Mouse (Mus musculus): ENCODE data around the gene Pkn3. TPM values are rescaled to one million over a fixed set of nuclear protein-coding genes. Genes with fewer than 3 reads are reported as not detected.

The Pkn3 gene
- polyA plus RNA-seq, 1 experiment from 2014 or later = 16.7 TPM

DNA sequence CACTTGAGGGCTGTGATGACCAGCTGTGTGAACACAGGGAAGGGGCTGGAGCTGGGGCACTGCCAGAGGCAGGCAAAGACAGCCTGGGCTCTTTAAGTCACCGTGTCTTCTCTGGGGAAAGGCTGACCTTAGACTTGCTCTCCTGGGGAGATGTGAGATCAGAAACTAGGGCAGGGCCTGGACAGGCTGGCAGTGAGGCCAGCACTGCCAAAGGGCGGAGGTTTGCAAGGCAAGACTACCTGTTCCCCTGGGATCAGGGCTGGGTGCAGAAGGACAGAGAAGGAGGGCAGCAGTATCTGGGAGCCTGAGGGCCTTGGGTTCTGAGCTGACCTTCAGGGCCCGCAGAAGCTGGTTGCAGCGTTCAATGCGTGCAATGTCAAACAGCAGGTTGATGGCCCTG lies 30.2 kb downstream of the Pkn3 start:
- Histone ChIP-seq H3K27me3 (ENCODE audit: control insufficient read depth, insufficient read depth, low read depth, low read length) (no peaks in the 10 kb centered on the region), H3K4me2 (ENCODE audit: low read depth, low read length) (no peak overlapping the region), H3K4me3 (ENCODE audit: low read length) (no peak overlapping the region), H3K9me3 (ENCODE audit: control insufficient read depth, low read length) (no peaks in the 10 kb centered on the region), H3K4me1 (replicated peaks; ENCODE audit: control insufficient read depth, insufficient read depth, low read length) (no peaks in the 10 kb centered on the region), H3K9ac (ENCODE audit: low read length) (no peak overlapping the region), H3K27ac (ENCODE audit: low read length) (no peak overlapping the region), H3K36me3 (ENCODE audit: control insufficient read depth, insufficient read depth, low read length) (peaks cover 38% of the 10 kb centered on the region)
- ATAC-seq (ENCODE audit: low read depth) = no peak
- WGBS = 88% methylated on average over 5 of the region's 5 CpGs

DNA sequence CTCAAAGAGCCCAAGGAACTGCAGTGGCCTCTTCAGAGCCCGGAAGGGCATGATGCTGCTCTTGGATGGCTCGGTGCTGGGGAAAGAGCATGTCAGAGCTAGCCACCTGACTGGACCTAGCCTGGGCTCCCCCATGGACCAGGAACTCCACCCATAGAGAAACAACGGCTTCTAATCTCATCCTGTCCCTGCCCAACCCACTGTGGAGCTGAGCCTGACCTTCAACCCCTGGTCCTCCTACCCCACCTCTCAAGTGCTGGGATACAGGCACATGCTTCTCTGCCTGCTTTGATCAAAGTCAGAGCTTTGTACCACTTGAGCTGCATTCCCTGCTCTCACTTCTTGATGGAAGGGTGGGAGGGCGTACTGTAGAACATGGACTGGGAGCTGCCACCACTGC lies 30.8 kb downstream of the Pkn3 start:
- Histone ChIP-seq H3K36me3 (ENCODE audit: control insufficient read depth, insufficient read depth, low read length) (peaks cover 35% of the 10 kb centered on the region), H3K9me3 (ENCODE audit: control insufficient read depth, low read length) (no peaks in the 10 kb centered on the region), H3K4me3 (ENCODE audit: low read length) (no peak overlapping the region), H3K4me1 (replicated peaks; ENCODE audit: control insufficient read depth, insufficient read depth, low read length) (no peaks in the 10 kb centered on the region), H3K27me3 (ENCODE audit: control insufficient read depth, insufficient read depth, low read depth, low read length) (no peaks in the 10 kb centered on the region), H3K9ac (ENCODE audit: low read length) (no peak overlapping the region), H3K4me2 (ENCODE audit: low read depth, low read length) (no peak overlapping the region), H3K27ac (ENCODE audit: low read length) (no peak overlapping the region)
- no peak for ATAC-seq (ENCODE audit: low read depth)
- 72% methylated on average over 4 of the region's 4 CpGs for WGBS

DNA sequence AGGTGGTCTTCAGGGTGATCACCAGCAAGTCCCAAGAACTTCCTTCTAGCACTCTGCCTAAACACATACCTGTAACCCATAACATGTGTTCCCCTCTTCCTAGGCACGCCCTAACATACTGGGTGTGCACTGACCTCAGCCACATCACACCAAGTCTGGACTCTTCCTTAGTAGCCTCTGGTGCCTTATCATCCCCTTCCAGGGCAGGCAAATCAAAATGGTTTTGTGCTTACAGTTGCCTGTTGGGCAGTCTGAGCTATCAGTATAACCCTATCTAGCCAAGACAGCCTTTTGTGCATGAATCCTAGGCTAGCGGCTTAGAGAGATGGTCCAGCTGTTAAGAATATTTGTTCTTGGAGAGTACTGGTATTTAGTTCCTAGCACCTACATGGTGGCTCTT lies 34.0 kb downstream of the Pkn3 start:
- ATAC-seq (ENCODE audit: low read depth) = no peak
- H3K36me3 ChIP-seq (ENCODE audit: control insufficient read depth, insufficient read depth, low read length) = peaks cover 33% of the 10 kb centered on the region
- no peaks in the 10 kb centered on the region for H3K4me1 ChIP-seq (replicated peaks; ENCODE audit: control insufficient read depth, insufficient read depth, low read length)
- H3K4me3 ChIP-seq (ENCODE audit: low read length) = no peak overlapping the region
- 100% methylated on average over 2 of the region's 2 CpGs for WGBS
- H3K27me3 ChIP-seq (ENCODE audit: control insufficient read depth, insufficient read depth, low read depth, low read length) = no peaks in the 10 kb centered on the region
- no peaks in the 10 kb centered on the region for H3K9me3 ChIP-seq (ENCODE audit: control insufficient read depth, low read length)
- H3K9ac ChIP-seq (ENCODE audit: low read length) = no peak overlapping the region
- no peak overlapping the region for H3K4me2 ChIP-seq (ENCODE audit: low read depth, low read length)
- H3K27ac ChIP-seq (ENCODE audit: low read length) = no peak overlapping the region

DNA sequence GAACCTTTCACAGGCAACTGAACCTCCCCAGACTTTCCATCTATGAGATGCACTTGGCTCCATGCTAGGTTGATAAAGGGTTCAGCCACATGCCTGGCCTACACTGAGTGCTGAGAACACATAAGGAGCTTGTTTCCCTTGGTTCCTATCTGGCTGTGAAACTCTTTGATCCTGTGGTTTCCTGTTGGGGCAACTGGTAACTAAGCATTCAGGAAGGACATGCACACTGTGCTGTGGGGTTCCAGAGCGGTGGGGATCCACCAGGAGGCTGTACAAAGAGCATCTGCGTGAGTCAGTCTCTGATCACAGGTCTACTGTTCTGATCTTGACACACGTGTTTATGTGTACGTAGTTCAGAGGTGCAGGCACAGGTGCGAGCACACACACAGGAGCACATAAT lies 35.1 kb downstream of the Pkn3 start:
- no peaks in the 10 kb centered on the region for H3K9me3 ChIP-seq (ENCODE audit: control insufficient read depth, low read length)
- no peaks in the 10 kb centered on the region for H3K4me1 ChIP-seq (replicated peaks; ENCODE audit: control insufficient read depth, insufficient read depth, low read length)
- no peak overlapping the region for H3K9ac ChIP-seq (ENCODE audit: low read length)
- no peaks in the 10 kb centered on the region for H3K27me3 ChIP-seq (ENCODE audit: control insufficient read depth, insufficient read depth, low read depth, low read length)
- 86% methylated on average over 5 of the region's 5 CpGs for WGBS
- peaks cover 27% of the 10 kb centered on the region for H3K36me3 ChIP-seq (ENCODE audit: control insufficient read depth, insufficient read depth, low read length)
- no peak for ATAC-seq (ENCODE audit: low read depth)
- H3K4me3 ChIP-seq (ENCODE audit: low read length) = no peak overlapping the region
- no peak overlapping the region for H3K27ac ChIP-seq (ENCODE audit: low read length)
- no peak overlapping the region for H3K4me2 ChIP-seq (ENCODE audit: low read depth, low read length)

DNA sequence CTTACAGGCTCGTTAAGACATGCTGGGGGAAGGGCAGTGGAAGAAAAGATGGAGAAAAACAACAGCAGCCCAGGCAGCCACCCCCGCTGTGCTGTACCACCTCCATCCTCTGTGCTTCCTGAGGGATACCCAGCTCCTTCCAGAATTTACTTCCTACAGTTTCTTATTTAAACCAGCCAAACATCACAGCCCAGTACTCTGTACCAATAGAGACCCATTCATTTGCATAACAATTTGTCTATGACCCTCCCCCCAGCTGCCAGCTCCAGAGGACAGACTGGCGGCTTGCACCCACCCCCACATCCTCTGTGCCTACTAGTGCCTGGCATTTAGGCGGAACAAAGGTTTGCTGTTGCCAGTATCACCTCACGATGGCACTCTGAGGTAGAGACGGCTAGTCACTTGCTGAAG lies 42.2 kb downstream of the Pkn3 start:
- WGBS = 41% methylated on average over 6 of the region's 6 CpGs

DNA sequence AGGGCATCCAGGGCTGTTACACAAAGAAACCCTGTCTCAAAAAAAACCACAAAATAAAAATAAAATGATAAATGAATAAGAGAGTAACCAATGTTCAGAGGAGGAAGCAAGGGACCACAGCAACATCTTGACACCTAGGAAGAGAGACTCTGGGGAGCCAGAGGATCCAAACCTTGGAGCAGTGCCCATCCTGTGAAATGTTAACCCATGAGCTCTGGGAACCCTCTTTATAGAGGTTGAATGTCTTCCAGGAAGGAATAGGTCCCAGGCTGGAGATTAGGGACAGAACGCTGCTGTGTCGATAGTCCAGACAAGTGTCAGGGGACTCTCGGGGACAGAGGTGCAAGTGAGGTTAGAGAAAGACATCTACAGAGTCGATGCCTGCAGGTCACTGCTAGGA lies 42.8 kb downstream of the Pkn3 start:
- H3K27me3 ChIP-seq (ENCODE audit: control insufficient read depth, insufficient read depth, low read depth, low read length) = no peaks in the 10 kb centered on the region
- H3K4me3 ChIP-seq (ENCODE audit: low read length) = no peak overlapping the region
- no peaks in the 10 kb centered on the region for H3K9me3 ChIP-seq (ENCODE audit: control insufficient read depth, low read length)
- H3K9ac ChIP-seq (ENCODE audit: low read length) = no peak overlapping the region
- 81% methylated on average over 4 of the region's 4 CpGs for WGBS
- H3K4me2 ChIP-seq (ENCODE audit: low read depth, low read length) = no peak overlapping the region
- H3K4me1 ChIP-seq (replicated peaks; ENCODE audit: control insufficient read depth, insufficient read depth, low read length) = peaks cover 17% of the 10 kb centered on the region
- ATAC-seq (ENCODE audit: low read depth) = no peak
- H3K36me3 ChIP-seq (ENCODE audit: control insufficient read depth, insufficient read depth, low read length) = no peaks in the 10 kb centered on the region
- no peak overlapping the region for H3K27ac ChIP-seq (ENCODE audit: low read length)

More for the DNA sequence above, 42.2 kb downstream of the Pkn3 start:
- H3K9ac ChIP-seq (ENCODE audit: low read length) = no peak overlapping the region
- no peak overlapping the region for H3K27ac ChIP-seq (ENCODE audit: low read length)
- ATAC-seq (ENCODE audit: low read depth) = no peak
- H3K36me3 ChIP-seq (ENCODE audit: control insufficient read depth, insufficient read depth, low read length) = no peaks in the 10 kb centered on the region
- no peak overlapping the region for H3K4me2 ChIP-seq (ENCODE audit: low read depth, low read length)
- peaks cover 12% of the 10 kb centered on the region for H3K4me1 ChIP-seq (replicated peaks; ENCODE audit: control insufficient read depth, insufficient read depth, low read length)
- no peak overlapping the region for H3K4me3 ChIP-seq (ENCODE audit: low read length)
- H3K27me3 ChIP-seq (ENCODE audit: control insufficient read depth, insufficient read depth, low read depth, low read length) = no peaks in the 10 kb centered on the region
- H3K9me3 ChIP-seq (ENCODE audit: control insufficient read depth, low read length) = no peaks in the 10 kb centered on the region

DNA sequence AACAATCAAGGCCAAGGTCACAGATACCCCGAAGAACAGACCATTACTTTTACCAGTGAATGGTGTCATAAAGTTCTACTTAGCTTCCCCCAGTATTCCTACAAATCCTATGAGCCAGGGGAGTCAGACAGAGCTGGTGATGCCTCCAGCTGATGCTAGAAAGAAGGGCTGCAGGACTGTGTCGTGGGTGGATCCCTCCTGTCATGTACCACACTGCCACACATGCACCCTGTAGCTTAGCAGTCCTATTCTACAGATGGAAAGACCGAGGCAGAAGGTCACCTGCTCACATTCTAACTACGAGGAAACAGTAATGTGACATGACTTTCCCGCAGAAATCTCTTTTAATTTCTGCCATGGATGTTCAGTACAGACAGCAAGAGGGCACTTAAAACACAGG lies 45.3 kb downstream of the Pkn3 start:
- 81% methylated on average over 5 of the region's 5 CpGs for WGBS
- H3K9ac ChIP-seq (ENCODE audit: low read length) = peak overlapping the region; percentile 92
- no peak overlapping the region for H3K4me3 ChIP-seq (ENCODE audit: low read length)
- ATAC-seq (ENCODE audit: low read depth) = no peak
- 0 out of 2 replicates have a peak overlapping the region, but pooled peaks have one; percentile 80 for H3K4me2 ChIP-seq (ENCODE audit: low read depth, low read length)
- peaks cover 17% of the 10 kb centered on the region for H3K4me1 ChIP-seq (replicated peaks; ENCODE audit: control insufficient read depth, insufficient read depth, low read length)
- no peaks in the 10 kb centered on the region for H3K36me3 ChIP-seq (ENCODE audit: control insufficient read depth, insufficient read depth, low read length)
- no peaks in the 10 kb centered on the region for H3K9me3 ChIP-seq (ENCODE audit: control insufficient read depth, low read length)
- H3K27ac ChIP-seq (ENCODE audit: low read length) = no peak overlapping the region
- no peaks in the 10 kb centered on the region for H3K27me3 ChIP-seq (ENCODE audit: control insufficient read depth, insufficient read depth, low read depth, low read length)

DNA sequence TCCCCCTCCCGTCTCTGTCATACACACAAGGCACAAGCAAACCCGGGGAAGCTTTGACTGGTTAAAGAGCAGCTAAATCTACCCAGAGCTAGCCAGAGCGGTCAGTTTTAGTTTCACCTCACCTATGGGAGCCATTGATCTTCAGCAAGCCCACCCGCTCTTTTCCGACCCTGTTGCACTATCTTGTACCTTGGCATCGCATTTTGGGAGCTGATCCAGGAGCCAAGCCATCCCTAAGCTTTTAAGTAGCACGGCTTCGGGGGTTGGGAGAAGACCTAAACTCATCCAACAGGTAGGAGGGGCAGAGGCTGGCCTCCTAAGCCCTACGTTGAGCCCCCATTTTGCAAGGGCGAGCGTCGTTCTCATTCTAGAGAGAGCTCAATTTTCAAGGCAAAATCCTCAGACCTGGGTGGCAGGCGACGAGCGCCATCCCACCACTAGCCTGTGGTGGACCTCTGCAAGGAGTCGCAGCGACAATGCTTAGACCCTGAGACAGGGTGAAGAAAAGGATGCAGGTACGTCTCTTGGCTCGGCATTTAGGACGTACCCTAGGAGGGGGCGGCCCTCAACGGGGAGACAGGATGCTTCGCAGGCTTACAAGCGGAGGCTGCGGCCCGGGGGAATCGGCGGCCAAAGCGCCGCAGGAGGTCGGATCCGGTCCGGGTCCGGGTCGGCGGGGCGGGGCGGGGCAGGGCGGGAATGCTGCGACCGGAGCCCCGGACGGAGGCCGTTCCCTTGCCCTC lies 46.4 kb downstream of the Pkn3 start:
- Histone ChIP-seq H3K9me3 (ENCODE audit: control insufficient read depth, low read length) (no peaks in the 10 kb centered on the region), H3K4me2 (ENCODE audit: low read depth, low read length) (peak overlapping the region; percentile 80), H3K4me1 (replicated peaks; ENCODE audit: control insufficient read depth, insufficient read depth, low read length) (peaks cover 17% of the 10 kb centered on the region), H3K4me3 (ENCODE audit: low read length) (peak overlapping the region; percentile 94), H3K27ac (ENCODE audit: low read length) (peak overlapping the region; percentile 94), H3K27me3 (ENCODE audit: control insufficient read depth, insufficient read depth, low read depth, low read length) (no peaks in the 10 kb centered on the region), H3K9ac (ENCODE audit: low read length) (peak overlapping the region; percentile 92), H3K36me3 (ENCODE audit: control insufficient read depth, insufficient read depth, low read length) (no peaks in the 10 kb centered on the region)
- WGBS = 1% methylated on average over 33 of the region's 44 CpGs
- ATAC-seq (ENCODE audit: low read depth) = peak; percentile 69; the same call in 1 of the 2 replicates

DNA sequence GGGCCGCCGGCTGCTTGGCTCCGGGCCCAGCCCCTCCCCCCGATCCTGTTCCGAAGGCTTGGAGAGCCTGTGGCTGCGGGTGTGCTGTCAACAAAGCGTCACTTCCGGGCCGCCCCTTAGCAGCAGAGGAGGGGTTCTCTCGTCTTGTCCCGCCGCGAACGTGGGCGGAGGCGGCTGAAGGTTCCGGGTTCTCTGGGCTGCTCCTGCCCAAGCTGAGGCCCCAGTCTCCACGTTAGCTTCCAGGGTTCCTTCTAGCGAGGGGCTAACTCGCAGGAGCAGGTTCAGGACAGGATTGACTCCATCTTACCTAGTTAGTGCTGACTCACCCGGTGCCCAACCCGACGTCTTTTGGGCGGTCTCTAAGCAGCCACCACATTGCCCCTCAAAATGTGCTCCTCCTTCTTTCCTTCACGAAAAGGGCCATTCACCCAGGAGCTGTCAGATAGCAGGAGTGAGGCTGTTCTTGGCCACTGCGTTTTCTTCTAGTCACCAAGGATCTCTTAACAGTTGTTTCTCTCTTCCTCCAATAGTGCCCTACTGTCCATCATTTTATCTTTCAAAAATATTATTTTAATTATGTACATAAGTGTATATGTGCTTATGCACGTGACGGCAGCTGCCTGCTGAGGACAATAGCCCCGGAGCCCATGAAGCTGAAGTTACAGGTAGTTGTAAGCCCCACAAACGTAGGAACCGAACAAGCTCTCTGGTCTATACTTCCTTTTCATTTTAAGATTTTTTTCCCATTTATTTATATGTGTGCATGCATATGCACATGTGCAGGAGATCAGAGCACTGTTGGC lies 47.2 kb downstream of the Pkn3 start, which contains the start of gene Zer1:
Gene Zer1 (minus strand): TSS at position 114 of the 803 bp plus-strand sequence.
- Histone ChIP-seq H3K36me3 (ENCODE audit: control insufficient read depth, insufficient read depth, low read length) (no peaks in the 10 kb centered on the region), H3K9me3 (ENCODE audit: control insufficient read depth, low read length) (no peaks in the 10 kb centered on the region), H3K27ac (ENCODE audit: low read length) (peak within 1 kb of the TSS; percentile 94), H3K4me2 (ENCODE audit: low read depth, low read length) (peak within 1 kb of the TSS; percentile 80), H3K4me3 (ENCODE audit: low read length) (peak within 1 kb of the TSS; percentile 94), H3K4me1 (replicated peaks; ENCODE audit: control insufficient read depth, insufficient read depth, low read length) (peaks cover 17% of the 10 kb centered on the region), H3K27me3 (ENCODE audit: control insufficient read depth, insufficient read depth, low read depth, low read length) (no peaks in the 10 kb centered on the region), H3K9ac (ENCODE audit: low read length) (peak within 1 kb of the TSS; percentile 92)
- WGBS = 9% methylated on average over 31 of the region's 31 CpGs
- peak; percentile 98 for ATAC-seq (ENCODE audit: low read depth)

Measured in lung, embryonic 16.5 days (tissue).